Mouse (Mus musculus) kidney, adult 9 months (tissue): ENCODE measurements around the gene Gm10912.
"Not testable (repeated sequence)": the region's sequence is repeated elsewhere in the genome, so short reads cannot be mapped to it uniquely, and the experiment has no call there.

Source experiments
- DNase-seq: peaks from one replicate; pipeline ENCODE4 v3.0.0; 2022

Gene Gm10912

DNA sequence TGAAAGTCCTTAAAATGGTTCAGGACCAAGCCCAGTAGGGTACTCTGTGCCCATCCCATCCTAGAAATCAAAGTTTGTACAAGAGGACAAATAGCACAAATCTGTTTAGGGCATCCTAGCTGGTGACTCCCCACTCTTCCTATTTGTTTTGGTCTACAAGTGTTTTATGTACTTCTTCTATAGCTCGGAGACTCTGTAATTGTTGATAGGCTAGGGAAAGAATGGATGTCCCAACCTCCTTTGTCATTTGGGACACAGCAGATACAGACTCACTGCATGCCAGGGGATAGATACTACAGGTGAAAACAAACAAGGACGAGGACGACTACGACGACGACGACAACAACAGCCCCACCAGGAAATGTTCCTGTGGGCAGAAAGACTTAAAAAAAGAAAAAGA is 2.8 kb downstream of the Gm10912 start, which contains the start of gene Gm10799:
Gene Gm10799 (minus strand): TSS at position 101 of the 400 bp plus-strand sequence.
- not testable (repeated sequence) for DNase-seq

DNA sequence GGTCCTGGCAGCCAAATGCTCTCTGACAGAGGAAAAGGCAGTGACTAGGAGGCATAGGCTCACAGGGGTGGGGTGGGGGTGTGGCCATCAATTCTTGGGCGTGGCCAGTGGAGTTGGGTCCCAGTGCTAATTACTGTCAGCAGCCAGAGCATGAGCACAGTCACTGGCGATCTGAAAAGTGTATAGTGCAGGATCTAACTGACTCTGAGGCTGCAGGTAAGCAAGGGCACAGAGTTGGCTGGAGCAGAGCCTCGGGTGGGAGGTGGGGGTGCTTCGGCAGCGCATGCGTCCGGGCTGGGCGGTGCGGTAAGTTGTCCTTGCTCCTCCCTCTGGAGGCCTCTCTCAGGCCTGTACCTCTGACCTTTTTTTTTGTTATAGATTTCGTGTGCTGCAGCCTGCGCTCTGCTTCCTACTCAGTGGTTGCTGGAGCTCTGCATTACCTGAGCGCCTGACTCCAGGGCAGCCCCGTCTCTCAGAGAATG is 4.1 kb downstream of the Gm10912 start, which contains the start of gene Cd59b:
Gene Cd59b (plus strand): TSS at position 146 of the 482 bp plus-strand sequence.
- DNase-seq: peak; percentile 64

DNA sequence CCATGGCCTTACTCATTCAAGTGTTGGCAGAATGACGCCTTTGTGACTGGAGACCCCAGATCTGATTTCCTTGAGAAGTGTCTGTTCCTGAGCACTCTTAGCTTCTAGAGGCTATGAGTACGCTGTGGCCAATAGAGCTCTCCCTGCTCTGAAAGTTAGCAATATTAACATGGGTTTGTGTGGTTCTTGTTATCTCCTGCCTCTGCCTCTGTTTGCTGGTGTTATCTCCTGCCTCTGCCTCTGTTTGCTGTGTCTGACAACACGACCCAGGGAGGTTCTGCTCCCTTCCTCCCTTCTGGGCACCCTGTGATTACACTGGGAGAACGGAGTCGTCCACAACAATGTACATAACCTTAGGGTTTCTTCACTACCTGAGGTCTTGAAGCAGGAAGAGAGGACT is 12.7 kb downstream of the Gm10912 start:
- not testable (repeated sequence) for DNase-seq

GRCm38 (mm10) chr2:104081436-104082050 is 15.9 kb downstream of the Gm10912 start:
- DNase-seq: not testable (repeated sequence)

- no peak for DNase-seq
Observed at GRCm38 (mm10) chr2:104082474-104082873, 16.8 kb downstream of the Gm10912 start.

DNA sequence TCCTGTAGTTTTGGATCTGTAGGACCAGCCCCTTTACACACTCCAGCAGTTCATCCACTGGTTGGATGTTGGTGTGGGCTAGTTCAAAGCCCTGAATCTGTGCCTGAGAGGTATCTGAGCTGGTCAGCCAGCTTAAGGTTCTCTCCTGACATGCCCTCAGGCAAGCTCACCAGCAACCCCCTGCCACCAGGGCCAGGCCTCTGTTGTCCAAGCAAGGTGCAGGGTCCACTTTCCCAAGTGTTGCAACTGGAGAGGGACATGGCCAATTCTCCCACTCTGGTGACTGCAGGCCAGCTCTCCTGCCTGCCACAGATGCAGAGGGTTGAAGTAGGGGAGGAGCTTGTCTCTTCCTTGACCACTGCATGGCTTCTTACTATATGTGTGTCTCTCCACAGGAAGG is 18.4 kb downstream of the Gm10912 start:
- DNase-seq: not testable (repeated sequence)

DNA sequence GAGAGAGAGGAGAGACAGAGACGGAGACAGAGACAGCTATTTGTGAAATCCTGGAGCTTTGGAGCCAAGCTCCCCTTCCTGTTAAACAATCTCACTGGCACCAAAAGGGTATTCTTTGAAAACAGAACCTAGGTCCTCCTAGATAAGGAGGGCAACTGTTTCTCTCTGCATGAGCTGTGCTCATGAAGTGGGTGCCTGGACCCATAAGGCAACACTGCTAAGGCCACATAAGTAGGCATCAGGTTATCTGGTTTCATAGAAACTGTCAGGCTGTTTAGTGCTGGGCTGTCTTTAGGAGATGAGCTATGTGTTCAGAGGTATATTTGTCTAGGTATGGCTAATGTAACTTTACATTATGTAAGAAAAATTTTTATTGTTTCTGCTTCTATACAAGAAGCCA is 21.9 kb downstream of the Gm10912 start:
- not testable (repeated sequence) for DNase-seq

- DNase-seq: no peak
Observed at GRCm38 (mm10) chr2:104093305-104093704, 27.7 kb downstream of the Gm10912 start.

- peak; percentile 94 for DNase-seq
Observed at GRCm38 (mm10) chr2:104095741-104096213, 30.2 kb downstream of the Gm10912 start, which contains the start of gene Cd59a. Cd59a (plus strand) TSS chr2:104095801.

- no peak for DNase-seq
Observed at GRCm38 (mm10) chr2:104096256-104096655, 30.6 kb downstream of the Gm10912 start.

DNA sequence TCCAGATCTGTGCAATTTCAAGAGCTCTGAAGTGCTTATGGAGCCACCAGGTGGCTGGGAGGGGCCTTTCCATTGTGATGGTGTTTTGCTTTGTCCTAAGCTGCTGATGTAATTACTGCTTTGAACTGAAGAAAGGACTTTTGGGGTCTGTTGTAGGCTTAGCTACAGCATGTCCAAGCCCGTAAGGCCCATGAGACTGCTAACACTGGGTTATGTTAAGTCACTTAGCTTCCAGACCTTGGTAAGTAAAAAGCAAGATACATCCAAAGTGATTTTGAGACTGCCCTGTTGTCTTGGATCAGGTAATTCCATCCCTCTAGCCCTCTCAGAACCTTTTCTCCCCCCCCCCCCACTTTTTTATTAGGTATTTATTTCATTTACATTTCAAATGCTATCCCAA is 31.2 kb downstream of the Gm10912 start:
- not testable (repeated sequence) for DNase-seq

GRCm38 (mm10) chr2:104097396-104097795 is 31.8 kb downstream of the Gm10912 start:
- DNase-seq: not testable (repeated sequence)

- no peak for DNase-seq
Observed at GRCm38 (mm10) chr2:104098529-104099230, 33.1 kb downstream of the Gm10912 start.

GRCm38 (mm10) chr2:104099231-104099585 is 33.6 kb downstream of the Gm10912 start:
- DNase-seq: no peak

DNA sequence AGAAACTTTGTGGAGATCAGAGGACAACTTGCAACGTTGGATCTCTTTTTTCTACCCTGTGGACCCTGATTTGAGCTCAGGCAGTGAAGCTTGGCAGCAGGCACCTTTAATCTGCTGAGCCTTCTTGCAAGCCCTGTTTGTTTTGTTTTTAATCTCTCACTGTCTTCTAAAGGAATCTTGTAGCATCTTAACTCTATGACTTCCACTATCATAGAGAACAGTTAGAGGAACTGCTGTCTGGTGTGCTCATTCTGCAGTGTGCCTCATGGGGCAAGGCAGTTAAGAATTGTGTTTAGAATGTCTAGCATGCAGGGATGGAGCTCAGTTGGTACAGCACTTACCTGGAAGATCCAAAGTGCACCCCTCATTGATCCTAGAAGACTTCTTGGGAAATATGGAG is 34.3 kb downstream of the Gm10912 start:
- no peak for DNase-seq

GRCm38 (mm10) chr2:104104800-104105199 is 39.2 kb downstream of the Gm10912 start:
- DNase-seq: no peak

DNA sequence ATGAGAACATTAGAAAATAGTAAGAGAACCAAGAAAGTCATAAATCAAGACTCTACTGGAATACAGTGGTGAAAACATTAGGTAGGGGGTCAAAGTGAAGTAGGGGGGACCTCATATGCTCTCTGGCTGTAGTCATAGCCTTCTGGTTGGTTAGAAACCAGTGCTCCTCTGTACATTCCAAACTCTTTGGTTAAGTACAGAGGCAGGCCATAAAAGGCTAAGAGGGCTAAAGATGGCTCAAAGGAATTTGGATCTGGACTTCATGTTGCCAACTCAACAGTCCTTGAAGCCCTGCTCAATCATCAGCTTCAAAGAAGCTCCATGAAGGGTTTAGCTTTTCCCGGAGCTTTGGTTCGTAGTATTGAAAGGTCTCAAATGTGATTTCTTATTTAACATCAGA is 43.4 kb downstream of the Gm10912 start:
- not testable (repeated sequence) for DNase-seq

DNA sequence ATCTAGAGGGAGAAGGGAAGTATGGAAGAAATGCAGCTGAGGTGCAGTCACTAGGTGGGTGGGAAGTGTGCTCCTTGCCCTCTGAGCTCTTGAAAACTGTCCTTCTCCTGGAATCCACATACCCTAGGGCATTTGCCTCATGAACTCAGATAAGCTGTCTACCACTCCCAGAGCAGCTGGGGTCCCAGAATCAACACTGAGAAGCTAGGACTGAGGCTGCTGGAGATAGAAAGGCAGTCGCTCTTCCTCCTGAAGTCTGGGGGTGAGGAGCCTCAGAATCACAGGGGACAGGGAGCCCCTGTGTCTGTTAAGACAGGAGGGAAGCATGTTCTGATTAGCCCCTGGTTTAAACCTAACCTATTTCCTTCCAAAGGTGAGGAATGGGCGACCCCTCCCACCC is 43.9 kb downstream of the Gm10912 start:
- no peak for DNase-seq

DNA sequence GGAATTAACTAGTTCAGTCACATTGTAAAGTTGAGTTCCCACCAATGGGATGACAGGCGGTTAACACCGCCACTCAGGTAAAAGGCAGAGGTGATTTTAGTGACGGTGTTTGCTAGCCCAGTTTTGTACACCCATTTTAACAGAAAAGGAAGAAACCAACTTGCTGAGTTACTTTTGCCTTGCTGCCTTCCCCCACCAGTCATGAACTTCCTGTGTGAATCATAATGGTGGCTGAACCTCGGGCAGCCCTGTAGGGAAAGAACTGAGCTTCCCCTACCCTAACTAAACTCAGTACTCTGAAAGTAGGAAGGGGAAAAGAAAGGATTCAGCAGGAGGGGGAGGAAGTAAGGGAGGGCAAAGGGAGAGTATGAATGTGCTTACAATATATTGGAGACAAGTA is 44.4 kb downstream of the Gm10912 start:
- no peak for DNase-seq

DNA sequence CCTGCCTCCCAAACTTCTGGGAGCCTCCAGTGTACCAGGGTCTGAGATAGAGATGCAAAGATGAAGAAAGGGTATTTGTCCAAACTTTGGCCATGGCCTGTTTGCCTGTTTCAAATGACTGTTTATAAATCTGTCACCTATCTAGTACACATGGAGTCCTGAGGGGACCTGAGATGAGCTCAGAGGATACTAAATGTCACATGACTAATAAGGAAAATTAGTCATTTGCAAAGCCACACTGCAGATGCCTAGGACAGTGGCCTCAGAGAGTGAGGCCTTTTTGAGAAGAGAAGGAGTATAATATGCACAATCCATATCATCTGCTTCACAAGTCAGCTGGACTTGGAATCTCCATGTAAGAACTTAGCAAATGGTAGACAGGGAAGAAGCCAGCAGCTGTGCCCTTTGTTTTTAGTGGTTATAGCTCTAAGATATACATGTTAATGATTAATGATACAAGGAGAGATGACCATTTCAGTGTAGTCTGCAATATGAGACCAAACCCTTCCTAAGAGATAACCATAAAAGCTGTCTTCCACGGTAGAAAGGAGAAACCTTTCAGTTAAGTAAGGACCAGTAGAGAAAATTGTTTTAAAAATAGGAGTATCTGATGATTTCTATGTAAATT is 45.7 kb downstream of the Gm10912 start:
- DNase-seq: not testable (repeated sequence)

- not testable (repeated sequence) for DNase-seq
Observed at GRCm38 (mm10) chr2:104113563-104113962, 47.9 kb downstream of the Gm10912 start.

- no peak for DNase-seq
Observed at GRCm38 (mm10) chr2:104114898-104115297, 49.3 kb downstream of the Gm10912 start.
